Mouse (Mus musculus) testis, postnatal 14 days (tissue): ENCODE measurements around the gene Ext2.

Experiments used
- DNase-seq: peaks from one replicate; pipeline ENCODE4 v3.0.0; 2021; ENCODE audit warnings: low spot score

The Ext2 gene

GRCm38 (mm10) chr2:93776267-93777055, 45.9 kb downstream of the Ext2 start:
- DNase-seq: no peak

GRCm38 (mm10) chr2:93775431-93775830, 46.9 kb downstream of the Ext2 start:
- no peak for DNase-seq

DNA sequence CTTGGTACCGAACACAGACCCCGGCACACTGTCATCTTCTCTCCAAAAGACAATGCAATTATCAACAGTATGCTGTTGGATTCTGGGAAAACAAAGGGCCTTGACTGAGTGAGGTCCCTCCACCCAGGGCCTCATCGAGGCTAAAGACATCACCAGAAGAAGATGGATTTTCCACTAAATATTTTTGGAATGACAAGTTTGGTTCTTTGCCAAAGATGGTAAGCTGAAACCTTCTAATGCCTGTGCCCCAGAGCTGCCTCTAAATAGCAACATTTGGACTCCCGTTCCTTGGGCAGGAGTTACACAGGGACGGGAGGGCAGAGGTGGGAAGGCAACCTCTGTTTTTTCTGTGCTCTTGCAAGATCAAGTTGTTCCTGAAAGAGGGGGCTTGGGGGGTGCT, 47.4 kb downstream of the Ext2 start:
- no peak for DNase-seq

DNA sequence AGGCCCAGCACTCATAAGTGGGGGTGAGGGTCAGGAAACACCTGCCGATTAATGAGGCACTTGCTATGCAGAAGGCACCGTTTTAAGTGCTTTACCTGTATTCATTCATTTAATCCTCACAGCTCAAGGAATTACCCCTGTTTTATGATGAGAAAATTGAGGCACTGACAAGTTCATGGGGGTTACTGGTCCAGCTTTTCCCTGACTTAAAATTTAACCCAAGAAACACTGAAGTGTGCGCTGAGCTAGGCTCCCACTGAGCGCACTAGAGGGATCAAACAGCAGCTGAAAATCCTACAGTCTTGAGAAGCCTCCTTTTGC, 49.6 kb downstream of the Ext2 start:
- DNase-seq: no peak

GRCm38 (mm10) chr2:93772054-93772764, 50.2 kb downstream of the Ext2 start:
- no peak for DNase-seq

GRCm38 (mm10) chr2:93770895-93771294, 51.5 kb downstream of the Ext2 start:
- DNase-seq: no peak

DNA sequence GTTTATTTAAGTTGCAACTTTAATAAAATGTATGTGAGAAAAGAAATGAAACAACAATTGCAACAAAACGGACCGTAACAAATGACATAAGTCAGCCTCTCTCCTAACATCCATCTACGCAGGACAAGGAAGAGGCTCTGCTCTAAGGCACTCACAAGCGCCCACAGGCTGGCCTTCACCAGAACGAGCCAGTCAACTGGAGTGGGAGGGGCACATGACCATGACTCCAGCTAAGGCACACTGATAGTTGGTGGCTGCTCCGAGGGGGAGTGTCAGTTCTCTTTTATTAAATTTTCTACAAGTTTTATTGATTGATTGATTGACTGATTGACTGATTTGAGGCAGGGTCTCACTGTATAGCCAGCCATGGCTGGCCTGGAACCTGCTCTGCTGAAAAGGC, 52.5 kb downstream of the Ext2 start:
- no peak for DNase-seq

DNA sequence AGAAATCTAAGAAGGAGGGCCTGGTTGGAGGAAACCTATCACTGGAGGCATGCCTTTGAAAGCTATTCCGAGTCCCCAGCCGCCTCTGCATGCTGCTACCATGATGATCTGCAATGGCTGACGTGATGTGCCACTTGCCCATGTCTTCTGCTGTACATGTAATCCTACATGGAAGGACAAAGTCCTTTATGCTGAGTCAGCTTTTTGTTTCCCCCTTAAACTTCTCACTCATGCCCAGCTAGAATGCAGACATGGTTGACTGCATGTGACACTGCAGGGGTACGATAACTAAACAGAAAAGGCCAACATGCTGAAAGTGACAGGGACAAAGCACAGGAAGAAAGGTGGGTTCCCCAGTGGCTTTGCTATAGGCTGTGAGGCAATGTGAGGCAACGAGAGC, 56.6 kb downstream of the Ext2 start:
- no peak for DNase-seq

DNA sequence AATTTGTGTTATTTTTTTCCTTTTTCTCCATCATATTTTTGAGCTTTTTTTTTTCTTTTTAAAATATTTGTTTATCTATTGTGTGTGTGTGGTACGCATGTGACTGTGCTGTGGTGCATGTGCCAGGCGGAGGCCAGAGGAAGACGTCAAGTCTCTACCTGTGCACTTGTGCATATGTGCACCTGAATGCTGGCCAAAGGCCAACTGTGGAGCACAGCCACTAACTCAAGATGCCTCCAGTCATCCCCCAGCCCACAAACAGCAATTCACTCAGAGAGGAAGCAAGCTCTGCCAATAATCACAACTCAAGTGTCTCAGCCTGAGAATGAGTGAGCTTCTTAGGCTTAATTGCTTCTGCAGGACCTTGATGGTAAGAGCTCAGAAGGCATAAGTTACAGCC, 58.2 kb downstream of the Ext2 start:
- no peak for DNase-seq

GRCm38 (mm10) chr2:93760389-93760788, 62.0 kb downstream of the Ext2 start:
- no peak for DNase-seq

DNA sequence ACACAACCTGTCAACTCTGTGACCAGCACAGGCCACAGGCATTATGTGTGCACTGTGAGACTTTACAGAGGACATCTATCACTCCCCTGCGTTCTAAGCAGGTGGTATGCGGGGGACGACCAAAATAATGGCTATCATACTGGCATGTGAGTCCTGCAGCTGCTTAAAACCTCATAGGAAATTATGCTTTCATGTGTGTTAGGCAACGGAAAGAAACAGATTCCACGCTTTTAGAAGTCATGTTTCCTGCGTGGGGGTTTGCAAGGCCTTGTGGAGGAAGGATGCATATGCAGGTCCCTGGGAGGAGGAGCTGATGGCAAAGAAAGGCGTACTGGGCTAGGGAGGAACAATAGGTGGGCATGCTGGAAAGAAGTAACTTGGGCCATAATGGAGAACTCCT, 63.2 kb downstream of the Ext2 start:
- no peak for DNase-seq

- no peak for DNase-seq
These were observed 64.1 kb downstream of the Ext2 start for GRCm38 (mm10) chr2:93758298-93758697.

- DNase-seq: no peak
These were observed 68.0 kb downstream of the Ext2 start for GRCm38 (mm10) chr2:93754366-93754765.

GRCm38 (mm10) chr2:93753147-93753758, 69.1 kb downstream of the Ext2 start:
- DNase-seq: no peak

DNA sequence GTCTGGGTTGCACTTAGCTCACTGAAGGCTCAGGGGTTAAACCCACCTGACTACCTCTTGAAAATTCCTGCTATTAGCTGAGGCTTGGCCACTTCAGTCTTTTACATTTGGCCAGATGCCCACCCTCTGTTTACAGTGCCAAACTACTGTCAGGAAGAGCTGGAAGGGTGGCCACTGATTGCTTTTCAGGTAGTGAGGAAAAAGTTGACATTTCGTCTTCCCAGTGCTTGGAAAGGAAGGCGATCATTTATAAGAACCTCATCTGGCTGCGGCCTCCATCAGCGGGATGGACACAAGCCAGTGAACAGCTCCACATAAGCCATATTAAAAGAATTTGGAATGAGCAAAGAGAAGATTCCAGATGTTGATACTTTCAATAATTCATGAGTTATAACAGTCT, 72.7 kb downstream of the Ext2 start:
- no peak for DNase-seq

GRCm38 (mm10) chr2:93747538-93748126, 74.7 kb downstream of the Ext2 start:
- no peak for DNase-seq

DNA sequence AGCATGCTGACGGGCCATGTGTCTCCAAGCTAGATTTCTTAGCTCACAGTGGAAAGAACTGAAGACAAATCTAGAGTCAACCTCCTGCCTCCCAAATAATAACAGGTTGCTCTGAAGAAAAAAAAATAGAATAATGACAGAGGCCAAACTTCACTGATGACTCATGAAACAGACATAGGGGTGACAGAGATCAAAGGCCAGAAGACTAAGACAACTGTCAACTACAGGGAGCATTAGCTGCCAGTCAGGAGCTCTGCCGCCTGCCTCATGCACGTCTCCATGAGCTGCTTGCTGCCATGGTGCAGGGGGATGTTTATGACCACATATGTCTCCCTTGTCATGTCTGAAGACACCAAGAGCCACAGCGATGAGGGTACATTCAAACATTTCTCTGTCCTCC, 75.7 kb downstream of the Ext2 start:
- no peak for DNase-seq

GRCm38 (mm10) chr2:93746162-93746561, 76.2 kb downstream of the Ext2 start:
- DNase-seq: no peak

DNA sequence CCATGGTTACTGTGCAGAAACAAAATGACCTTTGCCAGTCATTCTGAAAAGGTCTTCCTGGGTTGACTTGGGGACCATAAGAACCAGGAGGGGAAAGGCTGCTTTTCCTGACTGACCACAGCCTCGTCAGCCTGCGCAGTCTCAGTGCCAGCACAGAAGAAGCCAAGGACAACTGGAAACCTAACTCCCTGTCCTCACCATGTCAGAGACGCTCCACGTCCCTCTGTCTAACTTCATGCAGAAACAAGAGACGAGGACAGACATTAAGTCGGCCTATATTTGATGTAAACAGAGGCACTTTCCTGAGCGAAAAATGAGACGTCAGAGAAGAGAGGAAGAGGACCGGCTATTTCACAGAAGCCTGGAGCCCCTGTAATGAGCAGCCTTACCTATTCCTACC, 76.6 kb downstream of the Ext2 start:
- no peak for DNase-seq

DNA sequence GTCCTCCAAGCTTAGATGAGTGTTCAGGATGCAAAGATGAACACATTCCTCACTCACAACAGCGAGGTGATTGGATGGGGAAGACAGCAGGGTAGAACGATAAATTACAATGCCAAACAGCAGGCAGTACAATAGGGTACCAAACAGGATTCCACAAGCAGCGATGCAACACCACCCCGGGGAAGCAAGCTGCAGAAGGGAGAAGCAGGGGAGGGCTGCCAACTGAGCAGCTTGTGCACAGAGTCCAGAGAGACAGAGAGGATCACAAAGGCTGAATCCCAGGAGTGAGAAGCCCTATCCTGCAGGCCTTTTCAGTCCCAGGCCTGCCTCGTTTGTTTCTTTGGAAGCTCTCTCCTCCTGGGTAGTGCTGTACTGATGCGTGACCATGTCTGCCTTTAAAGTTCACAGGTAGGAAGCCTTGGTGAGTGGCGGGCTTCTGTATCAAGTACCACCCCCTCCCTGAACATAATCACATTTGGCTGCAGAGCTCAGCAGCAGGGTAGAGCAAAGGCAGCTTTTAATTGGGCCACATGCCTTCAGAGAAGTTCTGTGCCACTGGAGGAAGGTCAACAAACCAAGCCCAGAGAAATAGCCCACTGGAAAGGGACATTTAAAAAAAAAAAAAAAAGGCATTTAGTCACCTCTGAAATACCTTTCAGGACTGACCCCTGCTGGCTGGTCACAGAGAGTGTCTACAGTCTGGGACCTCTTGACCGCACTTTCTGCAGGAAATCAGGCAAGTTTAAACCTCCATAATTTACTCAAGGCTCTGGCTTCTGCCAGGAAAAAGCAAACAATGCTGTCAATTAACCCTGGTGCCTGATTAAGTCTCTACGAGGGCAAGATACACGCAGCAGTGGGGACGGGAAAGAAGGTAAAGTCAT, 77.8 kb downstream of the Ext2 start:
- no peak for DNase-seq

- no peak for DNase-seq
These were observed 80.7 kb downstream of the Ext2 start for GRCm38 (mm10) chr2:93741700-93742099.

DNA sequence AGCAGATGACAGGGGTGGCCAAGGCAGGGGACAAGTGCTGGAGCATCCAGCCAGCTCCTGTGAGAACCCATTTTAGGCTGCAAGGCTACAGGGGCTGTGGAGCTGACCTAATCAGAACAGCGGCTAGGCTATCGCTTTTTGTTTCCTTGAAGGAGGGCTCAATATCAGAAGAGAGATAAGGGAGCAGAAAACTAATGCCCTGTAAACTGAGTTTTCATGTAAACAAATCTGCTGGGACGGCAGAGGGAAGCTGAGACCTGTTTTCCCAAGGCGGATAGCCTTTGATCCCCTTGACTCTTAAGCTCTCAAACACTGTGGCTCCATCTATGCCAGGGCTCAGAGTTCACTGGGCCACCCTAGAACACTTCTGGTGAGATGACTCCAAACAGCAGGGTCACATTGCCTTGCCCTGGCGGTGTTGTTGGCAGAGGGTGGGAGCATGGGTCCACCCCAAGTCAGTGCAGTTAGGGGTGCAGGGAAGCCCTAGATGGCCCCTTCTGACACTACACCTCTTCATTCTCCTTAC, 83.3 kb downstream of the Ext2 start:
- DNase-seq: no peak
